Mouse (Mus musculus): ENCODE measurements at regions not wholly inside any gene's neighbourhood (a gene's known extent, or its start where the extent isn't known, plus 50 kb on each side); places are given as distances from the start of the nearest gene placed in this dataset.

DNA sequence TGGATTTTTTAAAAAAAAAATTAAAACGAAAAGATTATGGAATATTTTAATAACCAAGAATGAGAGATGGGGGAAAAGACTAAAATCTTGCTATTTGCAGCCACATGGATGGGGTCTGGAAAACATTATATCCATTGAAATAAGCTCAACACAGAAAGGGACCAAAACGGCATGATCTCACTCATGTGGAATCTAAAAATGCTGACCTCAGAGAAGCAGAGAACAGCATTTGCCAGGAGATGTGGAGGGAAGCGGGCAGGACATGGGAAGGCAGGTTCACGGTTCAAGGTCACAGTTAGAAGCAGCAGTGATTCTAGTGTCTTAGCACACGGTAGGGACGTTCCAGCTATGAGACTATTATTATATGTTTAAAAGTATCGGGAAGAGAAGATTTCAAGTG, 76.2 kb upstream of the S1pr3 start:
- no peak overlapping the region for H3K9ac ChIP-seq (ENCODE audit: low read length)
- DNase-seq (ENCODE audit: low spot score): no peak
- no peak overlapping the region for H3K4me2 ChIP-seq (ENCODE audit: low read depth, severe bottlenecking)
- 80% methylated on average over 7 of the region's 7 CpGs for WGBS
- H3K4me3 ChIP-seq (ENCODE audit: low read depth, low read length): no peak overlapping the region
- H3K36me3 ChIP-seq (ENCODE audit: control insufficient read depth, insufficient read depth, low read length): no peaks in the 10 kb centered on the region
- no peaks in the 10 kb centered on the region for H3K9me3 ChIP-seq (ENCODE audit: control insufficient read depth, low read length)
- no peaks in the 10 kb centered on the region for H3K27me3 ChIP-seq (ENCODE audit: control insufficient read depth, insufficient read depth, low read length)
- peaks cover 13% of the 10 kb centered on the region for H3K4me1 ChIP-seq (ENCODE audit: control insufficient read depth, insufficient read depth, low read length)
- H3K27ac ChIP-seq (replicated peaks; ENCODE audit: low read depth, low read length): no peak overlapping the region
- no peak for ATAC-seq (ENCODE audit: insufficient number of reproducible peaks, low FRiP score, low TSS enrichment, low read depth)

DNA sequence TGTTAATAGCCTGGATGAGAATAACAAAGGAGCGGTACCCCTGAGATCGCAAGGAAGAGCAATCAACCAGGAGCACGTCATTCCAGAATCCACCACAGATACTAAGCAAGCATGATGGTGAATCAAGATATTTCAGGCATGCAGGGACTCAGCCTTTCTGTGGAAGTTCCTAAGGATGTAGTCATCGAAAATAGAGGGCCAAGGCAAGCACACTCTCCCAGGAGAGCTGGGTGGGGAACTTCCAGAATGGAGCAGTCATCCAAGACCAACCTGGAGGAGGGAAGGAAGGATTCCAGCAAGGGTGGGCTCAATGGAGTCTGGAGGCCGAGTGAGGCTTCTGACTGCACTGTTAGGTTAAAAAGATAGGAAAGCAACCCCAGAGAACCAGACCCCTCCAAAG, 75.0 kb upstream of the S1pr3 start:
- Histone ChIP-seq H3K9ac (ENCODE audit: low read length) (no peak overlapping the region), H3K4me3 (ENCODE audit: low read depth, low read length) (no peak overlapping the region), H3K9me3 (ENCODE audit: control insufficient read depth, low read length) (no peaks in the 10 kb centered on the region), H3K27me3 (ENCODE audit: control insufficient read depth, insufficient read depth, low read length) (no peaks in the 10 kb centered on the region), H3K36me3 (ENCODE audit: control insufficient read depth, insufficient read depth, low read length) (no peaks in the 10 kb centered on the region), H3K4me2 (ENCODE audit: low read depth, severe bottlenecking) (no peak overlapping the region), H3K27ac (replicated peaks; ENCODE audit: low read depth, low read length) (no peak overlapping the region), H3K4me1 (ENCODE audit: control insufficient read depth, insufficient read depth, low read length) (peaks cover 6% of the 10 kb centered on the region)
- ATAC-seq (ENCODE audit: insufficient number of reproducible peaks, low FRiP score, low TSS enrichment, low read depth): no peak
- no peak for DNase-seq (ENCODE audit: low spot score)
- WGBS: 93% methylated on average over 5 of the region's 5 CpGs

DNA sequence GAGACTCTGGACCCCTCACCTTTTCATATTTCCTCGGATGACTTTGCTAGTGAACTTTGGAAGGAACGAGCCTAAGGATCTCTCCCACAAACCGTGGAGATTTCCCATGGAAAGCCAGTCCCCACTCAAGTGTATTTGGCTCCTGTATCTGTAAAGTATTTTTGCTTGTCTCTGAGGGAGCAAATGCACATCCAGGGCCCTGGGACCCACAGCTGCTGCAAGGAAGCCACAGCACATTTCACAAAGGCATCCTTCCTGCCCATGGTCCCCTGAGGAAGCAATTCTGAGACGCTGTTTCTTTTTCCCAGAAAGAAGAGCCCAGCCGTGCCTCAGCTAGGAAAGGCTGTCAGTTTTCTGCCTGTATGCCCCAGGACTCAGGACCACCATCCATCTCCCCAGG, 71.7 kb upstream of the S1pr3 start:
- ATAC-seq (ENCODE audit: insufficient number of reproducible peaks, low FRiP score, low TSS enrichment, low read depth) (no peak), DNase-seq (ENCODE audit: low spot score) (no peak)
- H3K27ac ChIP-seq (replicated peaks; ENCODE audit: low read depth, low read length): no peak overlapping the region
- H3K27me3 ChIP-seq (ENCODE audit: control insufficient read depth, insufficient read depth, low read length): no peaks in the 10 kb centered on the region
- no peaks in the 10 kb centered on the region for H3K4me1 ChIP-seq (ENCODE audit: control insufficient read depth, insufficient read depth, low read length)
- H3K9ac ChIP-seq (ENCODE audit: low read length): no peak overlapping the region
- H3K36me3 ChIP-seq (ENCODE audit: control insufficient read depth, insufficient read depth, low read length): no peaks in the 10 kb centered on the region
- 0 out of 2 replicates have a peak, but pooled peaks cover 3% of the 10 kb centered on the region for H3K9me3 ChIP-seq (ENCODE audit: control insufficient read depth, low read length)
- WGBS: 77% methylated on average over 5 of the region's 5 CpGs
- H3K4me3 ChIP-seq (ENCODE audit: low read depth, low read length): no peak overlapping the region
- H3K4me2 ChIP-seq (ENCODE audit: low read depth, severe bottlenecking): no peak overlapping the region

DNA sequence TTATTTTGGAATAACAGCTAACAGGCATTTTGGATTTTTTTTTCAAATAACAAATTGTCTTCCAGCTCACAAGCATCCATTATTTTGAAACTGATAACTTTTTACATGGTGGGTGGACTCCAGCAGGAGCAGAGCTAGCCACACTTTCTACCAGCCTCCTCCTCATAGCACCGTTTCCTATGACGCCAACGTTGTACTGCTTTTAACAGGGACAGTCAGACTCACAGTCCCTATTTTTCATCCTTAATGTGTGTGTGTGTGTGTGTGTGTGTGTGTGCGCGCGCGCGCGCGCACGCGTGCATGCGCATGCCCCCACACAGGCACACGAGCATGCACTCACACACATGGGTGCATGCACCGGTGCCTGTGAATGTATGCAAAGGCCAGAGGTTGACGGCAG, 70.5 kb upstream of the S1pr3 start:
- H3K4me1 ChIP-seq (ENCODE audit: control insufficient read depth, insufficient read depth, low read length): no peaks in the 10 kb centered on the region
- H3K4me2 ChIP-seq (ENCODE audit: low read depth, severe bottlenecking): no peak overlapping the region

DNA sequence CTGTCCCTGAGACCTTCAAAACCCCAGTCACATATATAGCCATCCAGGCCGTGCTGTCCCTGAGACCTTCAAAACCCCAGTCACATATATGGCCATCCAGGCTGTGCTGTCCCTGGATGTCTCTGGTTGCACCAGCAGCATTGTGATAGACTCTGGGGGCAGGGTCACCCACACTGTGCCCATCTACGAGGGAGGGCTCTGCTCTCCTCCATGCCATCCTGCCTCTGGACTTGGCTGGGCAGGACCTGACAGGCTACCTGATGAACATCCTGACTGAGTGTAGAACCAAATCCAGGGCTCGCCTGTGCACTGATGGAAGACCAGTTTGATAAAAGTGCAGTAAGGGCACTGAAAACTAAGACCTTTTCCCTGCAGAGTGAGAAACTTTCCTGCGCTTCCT, 63.1 kb upstream of the S1pr3 start:
- no peak overlapping the region for H3K4me3 ChIP-seq (ENCODE audit: low read depth, low read length)
- H3K27me3 ChIP-seq (ENCODE audit: control insufficient read depth, insufficient read depth, low read length): no peaks in the 10 kb centered on the region
- no peak overlapping the region for H3K9ac ChIP-seq (ENCODE audit: low read length)
- H3K4me1 ChIP-seq (ENCODE audit: control insufficient read depth, insufficient read depth, low read length): peaks cover 6% of the 10 kb centered on the region; the same call in 1 of the 2 replicates
- no peaks in the 10 kb centered on the region for H3K36me3 ChIP-seq (ENCODE audit: control insufficient read depth, insufficient read depth, low read length)
- 89% methylated on average over 4 of the region's 4 CpGs for WGBS
- H3K9me3 ChIP-seq (ENCODE audit: control insufficient read depth, low read length): 0 out of 2 replicates have a peak, but pooled peaks cover 3% of the 10 kb centered on the region
- no peak overlapping the region for H3K27ac ChIP-seq (replicated peaks; ENCODE audit: low read depth, low read length)
- ATAC-seq (ENCODE audit: insufficient number of reproducible peaks, low FRiP score, low TSS enrichment, low read depth) (no peak), DNase-seq (ENCODE audit: low spot score) (no peak)
- no peak overlapping the region for H3K4me2 ChIP-seq (ENCODE audit: low read depth, severe bottlenecking)

More for the DNA sequence above, 70.5 kb upstream of the S1pr3 start:
- no peaks in the 10 kb centered on the region for H3K27me3 ChIP-seq (ENCODE audit: control insufficient read depth, insufficient read depth, low read length)
- 0 out of 2 replicates have a peak, but pooled peaks cover 3% of the 10 kb centered on the region for H3K9me3 ChIP-seq (ENCODE audit: control insufficient read depth, low read length)
- WGBS: 97% methylated on average over 16 of the region's 16 CpGs
- no peaks in the 10 kb centered on the region for H3K36me3 ChIP-seq (ENCODE audit: control insufficient read depth, insufficient read depth, low read length)
- ATAC-seq (ENCODE audit: insufficient number of reproducible peaks, low FRiP score, low TSS enrichment, low read depth) (no peak), DNase-seq (ENCODE audit: low spot score) (no peak)
- H3K27ac ChIP-seq (replicated peaks; ENCODE audit: low read depth, low read length): no peak overlapping the region
- H3K4me3 ChIP-seq (ENCODE audit: low read depth, low read length): no peak overlapping the region
- no peak overlapping the region for H3K9ac ChIP-seq (ENCODE audit: low read length)

DNA sequence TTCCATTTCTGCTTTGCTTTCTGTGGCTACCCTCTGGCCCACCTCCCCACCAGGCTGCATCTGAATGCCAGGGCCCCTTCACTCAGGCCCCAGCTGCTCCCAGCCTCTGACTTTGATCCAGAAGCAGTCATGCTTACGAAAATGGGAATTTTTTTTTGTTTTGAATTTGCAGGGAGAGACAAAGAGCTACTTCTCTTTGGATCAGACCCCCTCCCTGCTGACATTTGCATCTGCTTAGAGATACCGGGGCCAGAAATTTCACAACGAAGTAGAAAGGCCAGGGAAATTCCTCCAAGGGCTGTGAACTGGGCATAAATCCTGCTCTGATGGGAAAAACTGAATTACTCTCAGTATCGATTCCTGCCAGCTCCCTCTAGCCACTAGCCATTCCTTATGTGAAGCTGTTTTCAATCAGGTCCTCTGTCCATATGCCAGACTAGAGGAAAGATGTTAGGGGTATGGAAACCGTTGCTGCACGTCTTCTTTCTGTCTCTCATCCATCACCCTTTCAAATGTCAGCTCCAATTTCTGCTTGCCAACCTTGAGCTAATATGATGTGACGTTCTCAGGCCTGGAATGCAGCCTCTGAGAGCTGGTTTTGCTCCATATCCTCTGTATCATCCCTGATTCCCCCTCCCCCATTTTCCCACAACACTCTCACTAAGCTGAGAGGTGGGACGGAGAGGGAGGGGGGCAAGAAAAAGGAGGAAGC, 62.4 kb upstream of the S1pr3 start:
- ATAC-seq (ENCODE audit: insufficient number of reproducible peaks, low FRiP score, low TSS enrichment, low read depth): no peak
- H3K9ac ChIP-seq (ENCODE audit: low read length): no peak overlapping the region
- H3K4me2 ChIP-seq (ENCODE audit: low read depth, severe bottlenecking): no peak overlapping the region

DNA sequence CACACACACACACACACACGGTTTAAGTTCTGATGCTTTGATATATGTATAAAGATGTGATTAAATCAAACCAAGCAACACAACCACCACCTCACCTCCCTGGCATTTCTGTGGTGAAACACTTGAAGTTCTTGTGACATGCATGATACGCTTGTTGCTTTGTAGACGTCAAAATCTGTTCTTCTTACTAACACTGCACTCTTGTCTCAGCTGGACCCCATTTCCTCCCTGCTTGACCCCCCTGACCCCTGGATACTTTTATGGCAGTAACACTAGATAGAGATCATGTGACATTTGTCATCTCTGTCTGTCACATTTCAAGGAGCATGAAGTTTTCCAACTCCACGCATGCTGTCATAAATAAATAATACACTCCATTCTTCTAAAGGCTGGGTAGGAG, 59.7 kb upstream of the S1pr3 start:
- Histone ChIP-seq H3K36me3 (ENCODE audit: control insufficient read depth, insufficient read depth, low read length) (no peaks in the 10 kb centered on the region), H3K27ac (replicated peaks; ENCODE audit: low read depth, low read length) (no peak overlapping the region), H3K4me1 (ENCODE audit: control insufficient read depth, insufficient read depth, low read length) (peaks cover 6% of the 10 kb centered on the region; the same call in 1 of the 2 replicates), H3K9ac (ENCODE audit: low read length) (no peak overlapping the region), H3K9me3 (ENCODE audit: control insufficient read depth, low read length) (no peaks in the 10 kb centered on the region), H3K4me3 (ENCODE audit: low read depth, low read length) (no peak overlapping the region), H3K27me3 (ENCODE audit: control insufficient read depth, insufficient read depth, low read length) (no peaks in the 10 kb centered on the region), H3K4me2 (ENCODE audit: low read depth, severe bottlenecking) (no peak overlapping the region)
- ATAC-seq (ENCODE audit: insufficient number of reproducible peaks, low FRiP score, low TSS enrichment, low read depth): no peak
- WGBS: 55% methylated on average over 4 of the region's 4 CpGs
- DNase-seq (ENCODE audit: low spot score): no peak

More for the DNA sequence above, 62.4 kb upstream of the S1pr3 start:
- H3K27me3 ChIP-seq (ENCODE audit: control insufficient read depth, insufficient read depth, low read length): no peaks in the 10 kb centered on the region
- H3K36me3 ChIP-seq (ENCODE audit: control insufficient read depth, insufficient read depth, low read length): no peaks in the 10 kb centered on the region
- no peak overlapping the region; the same call in 1 of the 2 replicates for H3K27ac ChIP-seq (replicated peaks; ENCODE audit: low read depth, low read length)
- peaks cover 6% of the 10 kb centered on the region; the same call in 1 of the 2 replicates for H3K4me1 ChIP-seq (ENCODE audit: control insufficient read depth, insufficient read depth, low read length)
- DNase-seq (ENCODE audit: low spot score): no peak
- WGBS: 32% methylated on average over 8 of the region's 8 CpGs
- H3K9me3 ChIP-seq (ENCODE audit: control insufficient read depth, low read length): 0 out of 2 replicates have a peak, but pooled peaks cover 3% of the 10 kb centered on the region
- no peak overlapping the region for H3K4me3 ChIP-seq (ENCODE audit: low read depth, low read length)

DNA sequence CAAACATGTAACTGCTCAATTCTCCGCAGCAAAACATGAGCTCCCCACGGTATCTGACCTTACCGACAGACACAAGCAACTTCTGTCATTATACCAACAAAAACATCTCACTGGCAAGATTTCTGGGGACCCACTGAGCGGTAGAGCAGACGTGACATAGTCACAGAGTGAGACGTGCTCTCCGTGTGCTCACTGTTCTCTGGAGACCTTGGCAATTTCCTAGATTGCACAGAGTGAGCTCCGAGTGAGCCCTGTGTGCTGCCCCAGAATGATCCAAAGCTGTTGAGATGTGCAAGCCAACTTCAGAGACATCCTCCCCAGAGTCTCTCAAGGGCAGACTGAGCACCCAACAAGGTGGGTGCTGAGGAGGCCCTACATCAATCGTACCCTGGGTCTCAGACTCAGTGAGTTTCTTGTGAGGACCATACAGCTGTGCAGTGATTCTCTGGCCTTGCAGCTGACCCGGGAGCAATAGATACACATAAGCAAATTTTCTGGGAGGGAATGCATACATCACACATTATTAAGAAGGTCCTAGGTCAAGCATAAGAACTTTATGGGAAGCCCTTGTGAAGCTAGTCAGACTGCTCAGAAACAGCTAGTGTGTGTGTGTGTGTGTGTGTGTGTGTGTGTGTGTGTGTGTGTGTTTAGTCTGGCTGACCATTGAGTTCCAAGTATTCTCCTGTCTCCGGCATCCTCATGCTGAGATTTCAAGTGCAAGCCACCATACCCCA, 58.5 kb upstream of the S1pr3 start:
- Histone ChIP-seq H3K4me1 (ENCODE audit: control insufficient read depth, insufficient read depth, low read length) (peaks cover 11% of the 10 kb centered on the region), H3K27ac (replicated peaks; ENCODE audit: low read depth, low read length) (no peak overlapping the region), H3K4me3 (ENCODE audit: low read depth, low read length) (no peak overlapping the region), H3K4me2 (ENCODE audit: low read depth, severe bottlenecking) (no peak overlapping the region), H3K9ac (ENCODE audit: low read length) (no peak overlapping the region), H3K27me3 (ENCODE audit: control insufficient read depth, insufficient read depth, low read length) (no peaks in the 10 kb centered on the region), H3K36me3 (ENCODE audit: control insufficient read depth, insufficient read depth, low read length) (no peaks in the 10 kb centered on the region), H3K9me3 (ENCODE audit: control insufficient read depth, low read length) (no peaks in the 10 kb centered on the region)
- WGBS: 92% methylated on average over 11 of the region's 11 CpGs
- no peak for DNase-seq (ENCODE audit: low spot score)
- ATAC-seq (ENCODE audit: insufficient number of reproducible peaks, low FRiP score, low TSS enrichment, low read depth): no peak

Data from limb, embryonic 11.5 days (tissue).